In genomic region chr5:74127518-74127917, GRCm38 (mm10) we compare ENCODE assay signal across 27 mouse cellular contexts. TPM values are rescaled to one million over a fixed set of nuclear protein-coding genes. Genes with fewer than 3 reads are reported as not detected.
A peak's percentile ranks its signal among the peaks of the same experiment; 100 is the strongest.
DNase-seq lines count a peak whose midpoint lies in the region; ATAC-seq and TF ChIP-seq lines count a peak whose summit lies in the region.
"Had no signal": no experiment of that assay in that cellular context is flagged by ENCODE, and none has a peak within 500 bp of the region (broad histone marks: within the 10 kb centered on the region; RNA-seq: fewer than 3 reads in every experiment).

No protein-coding gene starts in this region.

- 0 out of 2 replicates have a peak, but pooled peaks have one; percentile 4 for TF ChIP-seq CTCF in forebrain, postnatal 0 days (IDR thresholded peaks at IDR 0.05; ENCODE audit: low read depth)
- TF ChIP-seq CTCF in layer of hippocampus, adult 2 months (conservative IDR thresholded peaks at IDR 0.05) = peak; percentile 31

- H3K27me3 ChIP-seq in forebrain, postnatal 0 days (ENCODE audit: insufficient read depth, low read length) = no peaks in the 10 kb centered on the region
- H3K27me3 ChIP-seq in forebrain, embryonic 11.5 days (ENCODE audit: control insufficient read depth, insufficient read depth, low read length) = no peaks in the 10 kb centered on the region
- H3K27me3 ChIP-seq in midbrain, embryonic 11.5 days (ENCODE audit: control insufficient read depth, insufficient read depth, low read length) = no peaks in the 10 kb centered on the region
- no peaks in the 10 kb centered on the region for H3K27me3 ChIP-seq in midbrain, embryonic 16.5 days (ENCODE audit: control insufficient read depth, insufficient read depth, low read depth, low read length)
- H3K27me3 ChIP-seq: forebrain, embryonic 12.5 days; intestine, embryonic 15.5 days; limb, embryonic 15.5 days; neural tube, embryonic 12.5 days had no signal

- ATAC-seq in forebrain, postnatal 0 days = no peak
- no peak for ATAC-seq in forebrain, embryonic 11.5 days (replicated peaks; ENCODE audit: low FRiP score)
- no peak for ATAC-seq in midbrain, embryonic 11.5 days (ENCODE audit: low FRiP score)
- ATAC-seq in midbrain, embryonic 16.5 days = no peak
- ATAC-seq: activated CD4-positive, CD25-positive, alpha-beta regulatory T cell, adult 4 months; hindbrain, embryonic 16.5 days; intestine, embryonic 15.5 days had no signal

- no peak overlapping the region for H3K4me3 ChIP-seq in forebrain, postnatal 0 days (ENCODE audit: low read depth, low read length)
- no peak overlapping the region for H3K4me3 ChIP-seq in forebrain, embryonic 11.5 days (ENCODE audit: low read depth, low read length)
- H3K4me3 ChIP-seq in layer of hippocampus, adult 2 months = no peak overlapping the region
- H3K4me3 ChIP-seq in midbrain, embryonic 11.5 days (ENCODE audit: low read depth, low read length) = no peak overlapping the region
- H3K4me3 ChIP-seq in midbrain, embryonic 16.5 days (ENCODE audit: low read depth, low read length) = no peak overlapping the region
- H3K4me3 ChIP-seq: intestine, embryonic 15.5 days; limb, embryonic 15.5 days; myocyte had no signal

- H3K4me2 ChIP-seq in forebrain, postnatal 0 days (ENCODE audit: low read depth) = no peak overlapping the region
- no peak overlapping the region for H3K4me2 ChIP-seq in forebrain, embryonic 11.5 days (ENCODE audit: low read depth, low read length, severe bottlenecking)
- no peak overlapping the region for H3K4me2 ChIP-seq in midbrain, embryonic 11.5 days
- H3K4me2 ChIP-seq in midbrain, embryonic 16.5 days (ENCODE audit: low read length) = no peak overlapping the region
- H3K4me2 ChIP-seq: limb, embryonic 15.5 days had no signal

- H3K9ac ChIP-seq in forebrain, postnatal 0 days = no peak overlapping the region
- no peak overlapping the region for H3K9ac ChIP-seq in forebrain, embryonic 11.5 days (ENCODE audit: low read length)
- H3K9ac ChIP-seq in midbrain, embryonic 11.5 days (ENCODE audit: low read length) = no peak overlapping the region
- H3K9ac ChIP-seq in midbrain, embryonic 16.5 days (ENCODE audit: low read depth, low read length) = no peak overlapping the region
- H3K9ac ChIP-seq: intestine, embryonic 15.5 days; limb, embryonic 15.5 days; lung, embryonic 14.5 days; neural tube, embryonic 12.5 days had no signal

- H3K27ac ChIP-seq in forebrain, postnatal 0 days (ENCODE audit: low read depth, low read length) = no peak overlapping the region
- no peak overlapping the region for H3K27ac ChIP-seq in forebrain, embryonic 11.5 days (ENCODE audit: low read depth, low read length)
- H3K27ac ChIP-seq in layer of hippocampus, adult 2 months = no peak overlapping the region
- no peak overlapping the region for H3K27ac ChIP-seq in midbrain, embryonic 11.5 days (ENCODE audit: low read depth, low read length)
- H3K27ac ChIP-seq in midbrain, embryonic 16.5 days (ENCODE audit: low read length) = no peak overlapping the region
- H3K27ac ChIP-seq: forebrain, embryonic 12.5 days; intestine, embryonic 15.5 days; limb, embryonic 15.5 days; neural tube, embryonic 12.5 days had no signal

- H3K9me3 ChIP-seq in forebrain, postnatal 0 days (ENCODE audit: low read length) = no peaks in the 10 kb centered on the region
- H3K9me3 ChIP-seq in forebrain, embryonic 11.5 days (ENCODE audit: control insufficient read depth, low read length) = no peaks in the 10 kb centered on the region
- H3K9me3 ChIP-seq in midbrain, embryonic 11.5 days (ENCODE audit: control insufficient read depth, low read length) = no peaks in the 10 kb centered on the region; the same call in 1 of the 2 replicates
- no peaks in the 10 kb centered on the region; the same call in 1 of the 2 replicates for H3K9me3 ChIP-seq in midbrain, embryonic 16.5 days (replicated peaks; ENCODE audit: control insufficient read depth, low read length, poor library complexity, severe bottlenecking)
- H3K9me3 ChIP-seq: forebrain, embryonic 12.5 days; intestine, embryonic 15.5 days; limb, embryonic 10.5 days; limb, embryonic 15.5 days; midbrain, embryonic 10.5 days had no signal

- WGBS in forebrain, postnatal 0 days = 94% methylated on average over 6 of the region's 6 CpGs
- whole genome bisulfite sequencing in forebrain, embryonic 11.5 days = 96% methylated on average over 6 of the region's 6 CpGs
- WGBS in midbrain, embryonic 11.5 days = 93% methylated on average over 6 of the region's 6 CpGs
- 90% methylated on average over 6 of the region's 6 CpGs for WGBS in midbrain, embryonic 16.5 days

- DNase-seq in forebrain, postnatal 0 days = no peak
- DNase-seq in forebrain, embryonic 11.5 days (ENCODE audit: low spot score) = no peak
- DNase-seq in layer of hippocampus, adult 2 months (ENCODE audit: low spot score in 2 of 2) = no peak
- DNase-seq in layer of hippocampus, postnatal 25 days (ENCODE audit: extremely low spot score in 1 of 2, low spot score in 1 of 2) = no peak
- DNase-seq in midbrain, embryonic 11.5 days (ENCODE audit: low spot score, missing footprints) = peak; percentile 57
- DNase-seq in thymus, postnatal 14 days = no peak
- DNase-seq: adrenal gland, adult 8-10 months; cerebellum, adult 2 months; cerebellum, postnatal 14 days; gastrocnemius, postnatal 10 days; heart, postnatal 14 days; kidney, postnatal 4 days; lung, embryonic 14.5 days; right cerebral cortex, adult 18-20 months; spleen, adult 18-20 months; thymus, adult 2 months; thymus, postnatal 4 days had no signal

- no peaks in the 10 kb centered on the region for H3K36me3 ChIP-seq in forebrain, postnatal 0 days (ENCODE audit: insufficient read depth)
- H3K36me3 ChIP-seq in forebrain, embryonic 11.5 days (ENCODE audit: control insufficient read depth, insufficient read depth, low read length) = no peaks in the 10 kb centered on the region
- H3K36me3 ChIP-seq in midbrain, embryonic 11.5 days (ENCODE audit: control insufficient read depth, insufficient read depth, low read length) = no peaks in the 10 kb centered on the region
- no peaks in the 10 kb centered on the region for H3K36me3 ChIP-seq in midbrain, embryonic 16.5 days (ENCODE audit: control insufficient read depth, insufficient read depth, low read length)
- H3K36me3 ChIP-seq: forebrain, embryonic 12.5 days; intestine, embryonic 15.5 days; limb, embryonic 15.5 days; midbrain, embryonic 10.5 days; neural tube, embryonic 12.5 days had no signal

- no peaks in the 10 kb centered on the region for H3K4me1 ChIP-seq in forebrain, postnatal 0 days (ENCODE audit: insufficient read depth)
- H3K4me1 ChIP-seq in forebrain, embryonic 11.5 days (replicated peaks; ENCODE audit: control insufficient read depth, insufficient read depth, low read length) = no peaks in the 10 kb centered on the region
- H3K4me1 ChIP-seq in midbrain, embryonic 11.5 days (ENCODE audit: control insufficient read depth, insufficient read depth, low read length) = no peaks in the 10 kb centered on the region; the same call in 1 of the 2 replicates
- H3K4me1 ChIP-seq in midbrain, embryonic 16.5 days (ENCODE audit: control insufficient read depth, insufficient read depth, low read length) = no peaks in the 10 kb centered on the region
- H3K4me1 ChIP-seq: forebrain, embryonic 12.5 days; intestine, embryonic 15.5 days; limb, embryonic 15.5 days; midbrain, embryonic 10.5 days; neural tube, embryonic 12.5 days had no signal

RNA-seq across cellular contexts. Expression of gene Usp46, which starts 59.3 kb away (rescaled TPM):
- 62.0 and 65.9 TPM in 2 replicates for total RNA-seq in forebrain, postnatal 0 days (2014; rRNA removed)
- polyA plus RNA-seq in forebrain, postnatal 0 days (2015; fragmentation: Nextera tagmentation; extraction: Ambion mirVana) = 34.5 and 37.6 TPM in 2 replicates
- 33.5 and 36.2 TPM in 2 replicates for polyA plus RNA-seq in forebrain, embryonic 11.5 days (2014; fragmentation: Nextera tagmentation; extraction: Ambion mirVana)
- 100 to 1,000 TPM; 135 to 138 TPM for total RNA-seq in layer of hippocampus, adult 2 months (2021)
- 100 to 1,000 TPM; 139 to 140 TPM for total RNA-seq in layer of hippocampus, postnatal 25 days (2021)
- polyA plus RNA-seq in midbrain, embryonic 11.5 days (2014; fragmentation: Nextera tagmentation; extraction: Ambion mirVana) = 35.6 and 38.1 TPM in 2 replicates
- polyA plus RNA-seq in midbrain, embryonic 16.5 days (2015; fragmentation: Nextera tagmentation; extraction: Ambion mirVana) = 38.5 and 40.0 TPM in 2 replicates
